Mouse (Mus musculus) hindbrain, embryonic 11.5 days (tissue): ENCODE measurements around the gene Stard13. TPM values are rescaled to one million over a fixed set of nuclear protein-coding genes. Genes with fewer than 3 reads are reported as not detected.

Source experiments
- ATAC-seq: fragments of 200-750 bp; cut with Nextera tagmentation; 2 replicates; pipeline ENCODE4 v1.8.0; 2017; ENCODE audit warnings: mild to moderate bottlenecking, moderate TSS enrichment, moderate library complexity; ENCODE audit not compliant: low FRiP score
- DNase-seq: peaks from one replicate; pipeline ENCODE4 v3.0.0-alpha.2; 2015; ENCODE audit warnings: low spot score
- H3K27ac ChIP-seq: fragments of 300-500 bp; sonication (generic); 2 replicates; pipeline ENCODE4 v1.5.1; 2014; ENCODE audit warnings: mild to moderate bottlenecking, low read depth, low read length
- H3K27me3 ChIP-seq: fragments of 300-500 bp; sonication (generic); 2 replicates; pipeline ENCODE4 v1.6.1; 2014; ENCODE audit warnings: mild to moderate bottlenecking, low read length, moderate library complexity, mixed read lengths; ENCODE audit not compliant: control insufficient read depth, insufficient read depth
- H3K36me3 ChIP-seq: fragments of 300-500 bp; sonication (generic); 2 replicates; pipeline ENCODE4 v1.6.1; 2014; ENCODE audit warnings: mild to moderate bottlenecking, low read length, moderate library complexity, mixed read lengths; ENCODE audit not compliant: control insufficient read depth, insufficient read depth
- H3K4me1 ChIP-seq: fragments of 300-500 bp; sonication (generic); replicated peaks from 2 replicates; pipeline ENCODE4 v1.6.1; 2014; ENCODE audit warnings: low read length, mixed read lengths; ENCODE audit not compliant: control insufficient read depth, insufficient read depth
- H3K4me2 ChIP-seq: fragments of 300-500 bp; sonication (generic); replicated peaks from 2 replicates; pipeline ENCODE4 v1.6.1; 2014; ENCODE audit warnings: mild to moderate bottlenecking, low read depth, low read length
- H3K4me3 ChIP-seq: fragments of 300-500 bp; sonication (generic); 2 replicates; pipeline ENCODE4 v1.5.1; 2014; ENCODE audit warnings: low read depth, low read length
- H3K9ac ChIP-seq: fragments of 300-500 bp; sonication (generic); 2 replicates; pipeline ENCODE4 v1.6.1; 2014; ENCODE audit warnings: low read depth, low read length
- H3K9me3 ChIP-seq: fragments of 300-500 bp; sonication (generic); 2 replicates; pipeline ENCODE4 v1.6.1; 2016; ENCODE audit warnings: low read length; ENCODE audit not compliant: control insufficient read depth
- WGBS: fragments of 180-500 bp; shearing (Covaris S2); extraction: QIAGEN DNeasy Blood & Tissue Kit; methylation state at CpG from one replicate; pipeline ENCODE4 v1.1.7; 2014; 5-methylcytosine and 5-hydroxymethylcytosine counted together
- polyA plus RNA-seq: library from polyadenylated mRNA; unstranded; fragments of >200 nt; fragmentation: Nextera tagmentation; extraction: Ambion mirVana; gene quantifications from 2 replicates; pipeline ENCODE4 v1.2.1, GENCODE M21; 2014

The Stard13 gene
- polyA plus RNA-seq, 1 experiment from 2014 or later, result 4.3 TPM

DNA sequence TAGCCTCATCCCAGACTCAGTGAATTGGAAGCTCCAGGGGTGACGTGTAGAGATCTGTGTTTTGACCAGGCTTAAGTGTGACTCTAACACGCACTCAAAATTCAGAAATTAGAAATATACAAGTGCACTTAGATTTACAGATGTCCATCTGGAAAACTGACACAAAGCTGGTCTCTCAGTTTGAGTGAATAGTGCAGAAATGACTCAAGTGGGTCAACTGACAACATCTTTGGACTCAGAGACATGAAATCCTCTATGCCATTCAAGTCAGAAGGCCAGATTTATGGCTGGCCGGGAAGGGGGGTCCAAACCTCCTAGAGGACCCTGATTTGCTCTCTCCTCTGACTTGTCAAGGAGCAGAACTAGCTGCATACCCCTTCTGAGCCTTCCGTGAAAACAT lies 85.6 kb downstream of the Stard13 start:
- H3K4me3 ChIP-seq, result no peak overlapping the region
- no peak overlapping the region for H3K27ac ChIP-seq
- no peak overlapping the region for H3K9ac ChIP-seq
- no peaks in the 10 kb centered on the region for H3K27me3 ChIP-seq
- no peaks in the 10 kb centered on the region for H3K36me3 ChIP-seq
- ATAC-seq, result no peak
- no peaks in the 10 kb centered on the region for H3K9me3 ChIP-seq
- H3K4me2 ChIP-seq, result no peak overlapping the region
- DNase-seq, result no peak
- 85% methylated on average over 4 of the region's 4 CpGs for WGBS
- peaks cover 3% of the 10 kb centered on the region for H3K4me1 ChIP-seq

DNA sequence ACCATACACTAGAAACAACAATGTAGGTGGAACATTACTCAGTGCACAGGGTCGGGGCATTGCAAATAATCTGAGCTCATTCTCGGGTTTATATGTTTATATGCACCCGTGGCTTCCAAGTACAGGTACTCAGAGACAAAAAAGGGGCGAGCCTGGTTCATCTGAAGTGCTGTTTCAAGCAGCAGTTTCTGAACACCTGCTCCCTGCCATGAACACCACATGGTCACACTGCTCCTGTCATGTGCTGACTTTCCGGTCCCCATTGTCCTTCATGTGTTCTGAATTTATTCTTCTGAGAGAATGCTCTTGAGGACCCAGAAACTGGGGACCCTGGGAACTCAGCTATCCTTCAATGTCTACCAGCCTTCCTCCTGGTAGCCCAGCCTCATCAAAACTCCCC lies 87.8 kb downstream of the Stard13 start:
- DNase-seq (no peak), ATAC-seq (no peak)
- no peak overlapping the region for H3K27ac ChIP-seq
- no peaks in the 10 kb centered on the region for H3K9me3 ChIP-seq
- H3K9ac ChIP-seq, result no peak overlapping the region
- no peak overlapping the region for H3K4me3 ChIP-seq
- H3K27me3 ChIP-seq, result no peaks in the 10 kb centered on the region
- no peak overlapping the region for H3K4me2 ChIP-seq
- peaks cover 8% of the 10 kb centered on the region for H3K4me1 ChIP-seq
- WGBS, result 83% methylated on average over 5 of the region's 5 CpGs
- H3K36me3 ChIP-seq, result no peaks in the 10 kb centered on the region

DNA sequence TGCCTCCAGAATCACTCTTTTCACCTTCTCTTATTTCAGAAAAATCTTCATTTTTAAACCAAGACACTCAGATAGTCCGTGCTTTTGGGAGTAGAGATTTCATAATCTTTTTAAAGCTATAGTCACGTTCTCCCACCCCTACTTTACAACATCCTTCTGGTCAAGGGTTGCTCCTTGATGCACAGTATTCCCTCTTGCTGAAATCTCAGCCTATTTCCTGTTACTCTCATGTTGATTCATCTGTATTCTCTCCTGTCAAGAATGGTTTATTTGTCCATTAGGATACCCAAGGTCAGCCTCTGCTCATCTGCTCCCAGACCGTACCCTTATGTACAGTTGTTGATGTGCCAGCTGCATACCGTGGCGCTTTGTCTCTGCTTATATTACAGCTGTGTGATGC lies 89.7 kb downstream of the Stard13 start:
- no peak for DNase-seq
- 80% methylated on average over 5 of the region's 5 CpGs for WGBS
- Histone ChIP-seq H3K9ac (no peak overlapping the region), H3K27ac (no peak overlapping the region), H3K9me3 (no peaks in the 10 kb centered on the region), H3K36me3 (no peaks in the 10 kb centered on the region), H3K4me2 (no peak overlapping the region), H3K4me1 (peaks cover 8% of the 10 kb centered on the region), H3K4me3 (no peak overlapping the region), H3K27me3 (no peaks in the 10 kb centered on the region)
- no peak for ATAC-seq

DNA sequence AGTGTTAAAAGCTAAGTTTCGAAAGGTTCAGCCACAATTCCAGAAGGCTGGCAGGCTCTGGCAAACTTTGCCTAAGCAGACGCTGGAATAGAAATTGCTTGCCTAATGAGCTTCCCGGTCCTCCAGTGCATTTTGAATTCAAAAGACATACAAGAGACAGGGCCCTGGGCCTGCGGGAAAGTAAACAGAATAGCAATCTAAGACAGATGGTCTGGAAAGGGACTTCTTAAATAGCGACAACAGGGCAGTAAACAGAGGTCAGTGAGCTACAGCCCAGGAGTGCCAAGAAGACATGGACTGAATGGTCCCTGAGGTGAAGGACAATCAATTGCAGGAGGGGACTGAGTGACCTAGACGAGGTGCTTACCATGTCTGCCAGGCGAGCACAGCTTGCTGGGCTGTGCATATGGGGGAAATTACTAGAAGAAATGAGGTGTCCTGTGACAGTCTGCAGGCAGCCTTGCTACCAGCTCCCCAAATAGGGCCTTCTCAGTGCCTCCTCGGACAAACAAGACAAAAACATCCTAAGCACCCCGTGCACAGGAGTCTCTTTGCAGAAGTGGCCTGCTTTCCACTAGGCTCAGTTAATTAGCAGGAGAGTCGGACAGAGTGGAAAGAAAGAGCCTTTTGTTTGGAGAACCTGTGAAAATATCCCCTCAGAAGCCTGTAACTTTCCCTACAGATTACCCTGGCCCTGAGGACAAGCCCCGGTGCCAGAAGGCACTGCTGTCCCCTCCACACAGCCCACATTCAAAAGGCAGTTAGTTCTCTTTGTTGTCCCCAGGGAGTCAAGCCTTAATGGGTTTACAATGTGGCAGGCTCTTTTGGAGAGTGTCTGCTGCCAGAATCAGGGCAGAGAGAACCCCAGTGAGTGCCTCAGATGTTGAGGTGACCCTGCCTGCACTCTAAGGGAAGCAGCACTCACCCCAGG lies 90.7 kb downstream of the Stard13 start:
- peaks cover 8% of the 10 kb centered on the region for H3K4me1 ChIP-seq
- no peaks in the 10 kb centered on the region for H3K36me3 ChIP-seq
- DNase-seq (peak; percentile 52), ATAC-seq (peak; percentile 82)
- H3K9ac ChIP-seq, result peak overlapping the region; percentile 40; the same call in 1 of the 2 replicates
- 11% methylated on average over 11 of the region's 11 CpGs for WGBS
- no peaks in the 10 kb centered on the region for H3K9me3 ChIP-seq
- H3K4me2 ChIP-seq, result no peak overlapping the region
- H3K4me3 ChIP-seq, result no peak overlapping the region
- peak overlapping the region; percentile 79 for H3K27ac ChIP-seq
- no peaks in the 10 kb centered on the region for H3K27me3 ChIP-seq

DNA sequence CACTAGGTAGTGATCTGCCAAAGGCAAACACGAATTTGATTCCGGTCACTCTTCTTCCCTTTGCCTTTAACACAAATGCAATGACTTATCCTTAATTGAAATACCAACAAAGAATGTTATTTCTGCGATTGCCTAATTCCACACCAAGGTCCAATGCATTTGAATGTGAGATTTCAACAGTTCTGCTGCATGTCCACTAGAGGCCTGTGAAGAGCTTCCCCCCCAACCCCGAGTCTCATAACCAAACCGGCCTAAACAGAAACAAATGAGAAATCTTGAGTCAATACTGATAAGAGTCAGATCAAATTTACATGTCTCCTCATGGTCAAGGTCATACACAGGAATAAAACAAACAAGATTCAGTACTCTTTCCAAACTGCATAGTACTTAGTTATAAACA lies 91.4 kb downstream of the Stard13 start:
- H3K27ac ChIP-seq, result no peak overlapping the region
- ATAC-seq (peak; percentile 58), DNase-seq (peak; percentile 52)
- no peaks in the 10 kb centered on the region for H3K9me3 ChIP-seq
- H3K4me2 ChIP-seq, result no peak overlapping the region
- no peaks in the 10 kb centered on the region for H3K27me3 ChIP-seq
- H3K4me3 ChIP-seq, result no peak overlapping the region
- no peak overlapping the region for H3K9ac ChIP-seq
- WGBS, result 51% methylated on average over 5 of the region's 5 CpGs
- no peaks in the 10 kb centered on the region for H3K36me3 ChIP-seq
- H3K4me1 ChIP-seq, result peaks cover 8% of the 10 kb centered on the region

DNA sequence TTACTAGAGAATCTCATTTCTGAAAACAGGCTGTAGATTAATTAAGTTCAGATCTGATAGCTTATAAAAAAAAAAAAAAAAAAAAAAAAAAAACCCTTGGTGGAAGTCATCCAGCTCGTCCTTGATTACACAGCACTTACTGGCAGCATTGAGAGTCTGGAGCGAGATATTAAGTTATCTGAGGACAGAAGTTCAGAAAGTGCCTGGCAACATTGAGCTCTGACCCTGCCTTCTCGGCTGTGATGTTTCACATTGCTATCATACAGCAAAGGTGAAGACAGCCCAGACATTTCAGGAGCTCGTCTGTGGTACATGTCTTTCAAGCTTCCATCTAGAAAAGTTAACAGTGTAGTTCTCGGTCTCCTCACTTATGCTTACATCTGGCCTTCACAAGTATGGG lies 95.7 kb downstream of the Stard13 start:
- no peak overlapping the region for H3K4me3 ChIP-seq
- peaks cover 4% of the 10 kb centered on the region; the same call in 1 of the 2 replicates for H3K4me1 ChIP-seq
- H3K9me3 ChIP-seq, result no peaks in the 10 kb centered on the region
- DNase-seq (no peak), ATAC-seq (no peak)
- no peaks in the 10 kb centered on the region for H3K36me3 ChIP-seq
- no peak overlapping the region for H3K4me2 ChIP-seq
- 93% methylated on average over 5 of the region's 5 CpGs for WGBS
- no peak overlapping the region for H3K27ac ChIP-seq
- H3K9ac ChIP-seq, result no peak overlapping the region
- no peaks in the 10 kb centered on the region for H3K27me3 ChIP-seq

GRCm38 (mm10) chr5:151137311-151137710 lies 96.3 kb downstream of the Stard13 start:
- 86% methylated on average over 4 of the region's 4 CpGs for WGBS
- no peaks in the 10 kb centered on the region for H3K27me3 ChIP-seq
- H3K9ac ChIP-seq, result no peak overlapping the region
- DNase-seq (no peak), ATAC-seq (no peak)
- H3K4me3 ChIP-seq, result no peak overlapping the region
- no peaks in the 10 kb centered on the region for H3K4me1 ChIP-seq
- no peaks in the 10 kb centered on the region for H3K9me3 ChIP-seq
- no peak overlapping the region for H3K27ac ChIP-seq
- no peaks in the 10 kb centered on the region for H3K36me3 ChIP-seq
- no peak overlapping the region for H3K4me2 ChIP-seq

- H3K4me1 ChIP-seq, result no peaks in the 10 kb centered on the region
- H3K4me2 ChIP-seq, result no peak overlapping the region
- H3K4me3 ChIP-seq, result no peak overlapping the region
- 73% methylated on average over 6 of the region's 6 CpGs for WGBS
- DNase-seq, result no peak
- H3K9me3 ChIP-seq, result no peaks in the 10 kb centered on the region
- H3K27me3 ChIP-seq, result no peaks in the 10 kb centered on the region
- no peak for ATAC-seq
- H3K36me3 ChIP-seq, result no peaks in the 10 kb centered on the region
- H3K27ac ChIP-seq, result no peak overlapping the region
- no peak overlapping the region for H3K9ac ChIP-seq
These were observed 97.7 kb downstream of the Stard13 start for GRCm38 (mm10) chr5:151135965-151136364.
